Mouse (Mus musculus): ENCODE results near the gene 5830473C10Rik.

The 5830473C10Rik gene

DNA sequence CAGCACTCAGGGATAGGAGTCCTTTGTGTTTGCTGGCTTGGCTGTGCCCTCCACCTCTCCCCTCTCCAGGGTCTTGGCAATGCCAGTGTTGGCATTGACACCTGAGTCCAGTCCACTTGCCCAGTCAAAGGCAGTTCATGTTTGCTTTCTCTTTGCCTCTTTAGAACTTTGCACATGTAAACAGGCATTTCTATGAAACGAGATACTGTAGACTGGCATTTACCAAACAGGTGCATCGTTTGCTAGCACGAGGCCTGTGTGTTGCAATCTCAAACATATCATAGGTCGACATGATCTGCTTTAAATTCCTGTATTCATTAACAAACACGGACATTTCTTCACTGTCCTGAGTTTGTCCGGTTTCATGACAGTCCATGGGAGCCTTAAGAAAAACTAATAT is at the start of gene 5830473C10Rik:
Gene 5830473C10Rik, plus strand, starts transcription at position 365 of the 400 bp plus-strand sequence.
- DNase-seq (ENCODE audit: low spot score in 2 of 2): no peak

DNA sequence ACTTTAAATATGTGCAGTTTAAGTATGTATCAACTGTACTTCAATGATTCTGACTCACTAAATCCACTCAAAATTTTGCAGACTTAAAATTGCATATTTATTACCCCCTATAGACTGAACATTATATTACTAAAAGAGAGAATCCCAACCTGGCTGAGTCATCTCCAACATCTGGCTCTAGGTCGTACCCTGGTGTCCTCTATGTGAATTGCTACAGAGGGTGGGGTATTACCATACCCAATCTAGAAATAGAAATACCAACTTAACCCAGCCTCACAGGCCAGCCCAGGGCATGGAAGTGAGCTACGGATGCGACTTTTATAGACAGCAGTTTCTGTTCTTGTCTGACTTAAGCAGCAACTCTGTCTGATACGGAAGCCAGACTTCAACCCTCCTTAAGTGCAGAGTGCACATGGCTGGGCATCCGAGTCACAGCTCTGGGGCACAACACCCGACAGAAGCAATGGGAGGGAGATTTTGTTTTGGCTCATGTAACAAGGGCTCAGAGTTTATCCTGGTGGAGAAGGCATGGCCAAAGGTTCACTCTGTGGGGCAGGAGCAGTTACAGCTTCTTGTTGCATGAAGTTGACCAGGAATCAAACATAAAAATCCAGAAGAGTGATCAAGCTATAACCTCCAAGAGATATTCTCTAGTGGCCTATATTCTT is 48.5 kb upstream of the 5830473C10Rik start:
- DNase-seq (ENCODE audit: low spot score in 2 of 2): no peak

DNA sequence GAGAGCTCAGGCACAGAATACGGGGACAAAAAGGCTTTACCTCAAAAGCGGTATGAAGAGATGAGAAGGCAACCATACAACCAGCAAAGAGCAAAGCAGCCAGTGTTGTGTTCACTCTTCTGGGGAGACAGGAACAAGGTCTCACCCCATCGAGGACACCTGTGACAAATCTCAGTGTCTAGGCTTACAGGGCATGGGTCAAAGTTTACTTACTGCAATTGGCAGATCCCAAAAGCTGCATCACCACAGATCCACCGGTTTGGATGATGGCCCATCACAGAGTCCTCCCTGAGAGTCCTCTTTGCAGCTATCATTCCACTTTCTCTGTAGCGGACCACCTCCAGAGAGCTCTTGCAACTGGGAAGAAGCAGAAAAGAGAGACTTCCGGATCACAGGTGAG is 45.3 kb upstream of the 5830473C10Rik start:
- DNase-seq (ENCODE audit: low spot score in 2 of 2): no peak

DNA sequence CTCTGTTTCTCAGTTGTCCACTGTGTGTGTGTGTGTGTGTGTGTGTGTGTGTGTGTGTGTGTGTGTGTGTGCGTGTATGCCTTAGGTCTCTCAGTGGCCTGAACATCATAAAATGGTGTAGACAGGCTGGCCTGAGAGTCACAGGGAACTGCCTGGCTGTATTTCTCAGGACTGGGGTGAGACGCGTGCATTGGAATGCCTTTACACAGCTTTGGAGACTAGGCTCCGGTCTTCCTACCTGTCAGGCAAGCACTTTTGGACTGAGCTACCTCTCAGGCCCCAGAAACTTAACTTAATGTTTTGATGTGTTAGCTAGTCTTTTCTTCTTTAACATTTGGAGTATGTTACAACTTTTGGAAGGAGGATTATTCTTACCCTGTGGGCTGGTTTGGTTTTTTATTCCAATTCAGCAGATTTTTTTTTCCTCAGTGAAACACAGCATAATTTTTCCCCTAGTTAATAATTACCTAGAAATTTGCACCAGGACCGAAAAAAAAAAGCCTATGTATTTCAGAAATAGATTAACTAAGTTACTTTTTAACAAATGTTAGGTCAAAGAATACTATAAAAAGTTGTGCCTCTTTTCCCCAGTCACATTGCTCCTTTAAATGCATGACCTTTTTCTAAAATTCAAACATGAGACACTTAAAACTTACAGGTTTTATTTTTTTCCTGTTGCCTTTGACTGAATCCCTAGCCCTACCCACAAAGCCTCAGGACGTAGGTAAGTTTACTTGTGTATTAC is 42.4 kb upstream of the 5830473C10Rik start, which contains the start of gene Afm:
Gene Afm, plus strand, starts transcription at position 577 of the 745 bp plus-strand sequence.
- DNase-seq (ENCODE audit: low spot score in 2 of 2): no peak

DNA sequence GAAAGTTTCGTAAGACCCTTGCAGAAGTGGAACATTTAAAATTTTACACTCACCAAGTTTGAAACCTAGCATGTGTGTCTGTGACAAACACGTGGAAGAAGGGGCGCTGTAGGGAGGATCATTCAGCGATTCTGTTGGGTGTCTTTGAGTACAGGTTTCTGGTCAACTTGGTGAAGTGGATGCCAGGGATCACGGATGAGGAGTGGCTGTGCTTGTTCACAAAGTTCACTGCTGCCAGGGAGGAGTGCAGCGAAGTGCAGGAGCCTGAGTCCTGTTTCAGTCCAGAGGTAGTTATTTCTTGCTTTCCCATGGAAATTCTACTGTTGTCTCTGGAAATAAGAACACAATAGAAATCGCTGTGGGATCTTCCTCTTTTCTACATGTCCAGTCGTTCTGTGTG is 9.7 kb upstream of the 5830473C10Rik start:
- no peak for DNase-seq (ENCODE audit: low spot score in 2 of 2)

DNA sequence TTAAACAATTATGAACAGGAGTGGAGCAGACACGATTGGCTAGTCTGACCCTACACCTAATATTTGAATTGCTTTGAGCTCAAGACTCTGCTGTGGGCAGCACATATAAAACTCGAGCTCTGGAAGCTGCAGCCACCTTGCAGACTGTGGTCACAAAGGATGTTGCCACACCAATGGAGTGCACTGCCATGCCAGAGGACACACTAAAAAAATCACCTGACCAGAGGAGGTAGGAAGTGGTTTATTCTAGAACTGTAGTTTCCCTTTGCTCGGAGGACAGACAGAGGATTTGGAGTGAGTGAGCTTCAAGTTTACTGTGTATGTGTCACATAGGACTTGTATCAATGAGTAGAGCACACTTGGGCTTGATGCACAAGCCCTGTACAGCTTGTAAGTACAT is 4.9 kb upstream of the 5830473C10Rik start:
- DNase-seq (ENCODE audit: low spot score in 2 of 2): no peak

DNA sequence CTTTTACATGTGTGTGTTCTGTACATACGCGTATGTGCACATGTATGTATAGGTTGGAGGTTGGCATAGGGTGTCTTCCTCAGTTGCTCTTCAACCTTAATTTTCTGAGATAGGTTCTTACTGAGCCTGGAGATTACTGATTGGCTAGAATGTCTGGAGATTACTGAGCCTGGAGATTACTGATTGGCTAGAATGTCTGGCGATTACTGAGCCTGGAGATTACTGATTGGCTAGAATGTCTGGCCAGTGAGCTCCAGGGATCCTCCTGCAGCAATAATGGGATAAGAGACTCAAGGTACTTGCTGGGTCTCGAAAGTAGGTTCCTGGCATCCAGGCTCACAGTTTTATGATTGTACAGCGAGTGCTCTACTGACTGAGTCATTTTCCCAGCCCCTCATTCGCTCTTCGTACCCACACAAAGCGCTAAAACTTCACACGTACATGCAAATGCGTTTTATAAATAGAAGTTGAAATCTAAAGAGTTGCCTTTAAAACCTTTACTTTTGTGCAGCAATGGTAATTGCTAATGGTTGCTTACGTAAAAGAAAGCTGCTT is 891 bp downstream of the 5830473C10Rik start:
- DNase-seq (ENCODE audit: low spot score in 2 of 2): no peak

DNA sequence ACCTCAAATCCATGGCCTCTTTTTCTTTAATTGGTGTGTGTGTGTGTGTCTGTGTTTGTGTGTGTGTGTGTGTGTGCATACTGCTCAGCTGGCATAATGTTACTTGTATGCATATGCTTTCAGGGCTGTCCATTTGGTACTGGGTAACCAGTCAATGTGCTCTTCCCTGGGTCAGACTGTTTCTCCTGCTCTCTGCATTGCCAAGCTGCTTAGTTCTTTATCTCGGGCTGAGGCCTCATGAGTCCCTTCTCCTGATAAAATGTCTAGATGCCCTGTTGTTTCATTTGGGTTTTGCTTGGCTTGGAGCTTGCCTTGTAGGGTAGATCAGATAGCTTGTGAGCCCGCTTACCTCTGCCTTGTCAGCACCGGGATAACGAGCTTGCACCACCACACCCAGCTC is 2.0 kb downstream of the 5830473C10Rik start:
- no peak for DNase-seq (ENCODE audit: low spot score in 2 of 2)

DNA sequence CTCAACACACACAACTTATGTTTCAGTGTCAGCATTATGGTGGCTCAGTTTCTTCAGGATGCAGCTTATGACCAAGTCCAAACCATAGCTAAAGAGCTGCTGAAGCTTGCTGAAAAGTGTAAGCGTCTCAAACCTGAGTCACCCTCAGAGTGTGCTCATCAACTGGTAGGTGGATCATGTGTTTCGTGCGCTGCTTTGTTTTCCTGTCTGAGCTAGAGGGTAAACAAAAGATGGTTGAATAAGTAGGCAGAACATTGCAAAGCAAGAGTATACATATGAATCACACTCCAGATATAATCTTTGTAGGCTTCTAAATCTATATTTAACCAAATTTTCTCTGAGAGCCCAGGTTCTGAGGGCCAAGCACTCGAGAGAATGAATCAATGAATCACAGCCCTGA is 3.3 kb downstream of the 5830473C10Rik start:
- no peak for DNase-seq (ENCODE audit: low spot score in 2 of 2)

DNA sequence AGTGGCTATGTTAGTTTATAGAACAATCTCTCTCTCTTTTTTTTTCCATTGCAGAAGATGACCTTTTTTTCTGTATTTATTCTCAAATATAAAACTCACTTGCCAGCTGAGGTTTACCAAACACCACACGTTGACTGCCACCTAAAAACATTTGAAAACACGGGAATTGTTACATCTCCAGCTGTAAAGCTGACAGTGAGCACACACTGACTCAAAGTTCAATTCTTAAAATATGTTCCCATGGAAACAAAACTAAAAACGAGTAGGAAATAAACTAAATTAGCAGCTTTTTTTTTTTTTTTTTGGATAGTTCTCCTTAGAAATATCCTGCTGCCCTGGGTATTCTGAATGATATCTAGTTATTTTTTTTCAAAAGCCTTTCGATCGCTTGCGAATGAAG is 4.3 kb downstream of the 5830473C10Rik start:
- no peak for DNase-seq (ENCODE audit: low spot score in 2 of 2)

DNA sequence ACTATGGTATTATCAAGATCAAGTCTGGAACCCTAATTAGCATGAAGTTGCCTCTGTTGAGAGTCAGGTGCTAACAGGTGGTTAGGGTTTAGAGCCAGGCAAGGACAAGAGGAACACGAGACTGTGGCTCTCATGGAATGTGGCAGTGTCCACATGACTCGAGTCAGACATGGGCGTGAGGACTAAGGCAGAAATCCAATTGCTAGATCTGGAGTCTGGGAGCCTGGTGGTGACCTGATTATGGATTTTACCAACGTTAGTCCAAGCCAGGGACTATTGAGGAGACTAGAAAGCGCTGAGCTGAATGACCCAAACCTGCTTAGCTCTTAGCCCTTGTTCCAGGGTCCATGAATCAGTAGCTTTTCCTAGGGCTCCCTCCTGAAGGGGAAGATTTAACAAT is 6.9 kb downstream of the 5830473C10Rik start:
- no peak for DNase-seq (ENCODE audit: low spot score in 2 of 2)

DNA sequence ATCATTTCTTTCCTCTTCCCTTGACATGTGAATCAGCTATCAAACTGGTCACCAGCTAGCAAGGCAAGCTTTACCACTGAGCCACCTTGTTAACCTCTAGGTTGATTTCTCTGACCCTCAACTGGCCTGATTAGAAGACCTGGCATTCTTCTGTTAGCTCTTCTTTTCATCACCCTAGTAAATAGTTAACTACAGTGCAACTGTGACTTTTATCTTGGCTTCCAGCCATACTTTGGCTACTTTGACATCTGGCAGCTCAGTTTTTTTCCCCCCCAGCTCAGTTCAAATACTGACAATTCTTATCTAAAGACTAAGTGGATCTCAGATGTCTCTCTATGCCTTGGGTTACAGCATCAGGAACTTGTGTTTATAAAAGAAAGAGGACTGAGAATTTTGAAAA is 7.4 kb downstream of the 5830473C10Rik start:
- DNase-seq (ENCODE audit: low spot score in 2 of 2): no peak

DNA sequence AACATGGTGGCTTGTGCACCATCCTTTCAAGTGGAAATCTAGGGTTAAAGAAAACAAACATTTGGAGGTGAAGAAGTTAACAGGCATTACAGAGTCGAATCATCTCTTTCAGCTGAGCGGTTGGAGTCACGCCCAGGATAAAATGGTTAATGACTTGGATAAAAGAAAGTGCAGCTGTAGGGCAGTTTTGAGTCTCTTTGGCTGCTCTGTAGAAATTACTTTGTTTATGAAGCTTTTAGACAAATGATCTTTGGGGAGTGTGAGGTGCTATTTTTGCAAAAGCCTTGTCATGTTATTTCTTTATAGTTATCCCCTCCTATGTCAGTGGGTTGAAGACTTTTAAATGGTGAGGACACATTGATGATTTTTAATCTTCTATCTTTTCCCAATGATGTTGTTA is 10.3 kb downstream of the 5830473C10Rik start:
- no peak for DNase-seq (ENCODE audit: low spot score in 2 of 2)

DNA sequence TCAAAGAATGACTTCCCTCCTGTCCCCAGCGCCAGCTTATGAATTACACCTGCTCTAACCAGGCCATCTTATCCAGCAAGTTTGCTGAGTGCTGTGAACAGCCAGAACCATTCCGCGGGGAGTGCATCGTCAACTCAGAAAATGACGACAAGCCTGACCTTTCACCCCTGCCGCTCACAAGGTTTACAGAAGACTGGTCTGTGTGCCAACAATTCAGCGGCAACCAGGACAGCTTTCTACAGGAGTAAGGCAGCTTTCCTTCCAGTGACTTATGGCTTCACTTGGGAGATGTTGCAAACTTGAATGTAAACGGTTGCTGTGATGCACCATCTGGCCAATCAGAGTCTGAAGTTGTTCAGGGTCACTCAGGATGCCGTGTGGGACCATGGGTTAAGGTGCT is 16.8 kb downstream of the 5830473C10Rik start:
- no peak for DNase-seq (ENCODE audit: low spot score in 2 of 2)

DNA sequence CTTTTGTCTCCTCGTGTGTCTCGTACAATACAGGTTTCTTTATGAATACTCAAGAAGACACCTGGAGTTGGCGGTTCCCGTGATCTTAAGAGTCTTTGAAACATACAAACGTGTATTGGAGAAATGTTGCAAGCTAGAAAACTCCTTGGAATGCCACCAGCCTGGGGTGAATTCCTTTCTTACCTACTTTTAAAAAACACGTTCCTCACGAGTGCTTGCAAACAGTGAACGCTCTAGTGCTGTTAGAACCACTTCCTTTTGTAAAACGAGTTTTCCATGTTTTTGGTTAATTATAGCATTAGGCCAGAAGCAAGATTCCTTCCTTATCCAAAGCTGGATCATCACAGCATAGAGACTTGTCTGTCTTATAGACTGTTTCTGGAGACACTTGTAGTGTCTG is 18.6 kb downstream of the 5830473C10Rik start:
- no peak for DNase-seq (ENCODE audit: low spot score in 2 of 2)

DNA sequence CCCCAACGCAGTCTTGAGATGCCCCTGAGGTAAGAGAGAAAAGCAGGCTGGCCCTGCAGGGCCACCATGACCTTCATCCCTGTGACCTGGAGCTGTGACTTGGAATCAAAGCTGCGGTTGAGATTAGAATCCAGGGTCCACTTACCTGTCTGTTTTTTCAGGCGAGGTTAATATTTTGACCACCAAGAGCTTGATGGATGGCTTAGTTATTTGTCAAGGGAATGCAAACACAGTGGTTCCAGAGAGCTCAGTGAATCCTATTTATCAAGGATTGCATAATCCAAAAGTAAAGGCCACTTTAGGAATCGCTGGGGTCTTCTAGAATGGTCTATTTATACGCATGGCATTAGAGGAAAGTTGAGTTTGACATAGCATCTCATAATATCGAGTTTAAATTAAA is 21.3 kb downstream of the 5830473C10Rik start:
- no peak for DNase-seq (ENCODE audit: low spot score in 2 of 2)

DNA sequence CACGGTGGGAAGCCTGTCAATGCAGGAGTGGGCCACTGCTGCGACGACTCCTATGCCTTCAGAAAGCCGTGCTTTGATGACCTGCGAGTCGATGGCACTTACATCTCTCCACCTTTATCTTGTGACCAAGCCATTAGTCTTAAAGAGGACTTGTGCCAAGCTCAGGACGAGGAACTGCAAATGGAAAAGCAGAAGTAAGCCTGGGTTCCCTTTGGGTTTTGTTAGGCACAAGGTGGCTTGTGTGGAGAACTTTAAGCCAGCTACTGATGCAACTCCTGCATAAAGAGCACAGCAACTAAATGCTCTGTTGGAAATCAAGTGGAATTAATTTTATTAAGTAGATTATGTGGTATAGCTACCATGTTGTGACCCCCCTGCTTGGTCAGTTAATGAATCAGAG is 23.9 kb downstream of the 5830473C10Rik start:
- DNase-seq (ENCODE audit: low spot score in 2 of 2): no peak

DNA sequence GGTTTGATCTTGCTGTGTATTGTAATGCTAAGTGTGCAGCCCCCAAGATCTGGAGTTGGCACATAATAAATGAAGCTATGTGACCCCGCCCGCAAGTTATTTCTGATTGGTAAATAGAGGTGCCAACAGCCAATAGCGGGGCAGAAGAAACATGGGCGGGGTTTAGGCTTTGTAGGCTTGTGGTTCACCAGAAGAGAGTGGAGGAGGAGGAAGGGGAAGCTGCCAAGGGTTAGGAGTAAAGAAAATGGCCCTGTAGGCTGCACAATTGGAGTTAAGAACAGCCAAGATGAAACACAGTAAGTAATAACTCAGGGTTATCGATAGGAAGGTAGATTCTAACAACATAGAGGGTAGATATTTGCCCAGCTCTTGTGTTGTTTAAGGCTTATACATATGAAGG is 25.6 kb downstream of the 5830473C10Rik start:
- no peak for DNase-seq (ENCODE audit: low spot score in 2 of 2)

DNA sequence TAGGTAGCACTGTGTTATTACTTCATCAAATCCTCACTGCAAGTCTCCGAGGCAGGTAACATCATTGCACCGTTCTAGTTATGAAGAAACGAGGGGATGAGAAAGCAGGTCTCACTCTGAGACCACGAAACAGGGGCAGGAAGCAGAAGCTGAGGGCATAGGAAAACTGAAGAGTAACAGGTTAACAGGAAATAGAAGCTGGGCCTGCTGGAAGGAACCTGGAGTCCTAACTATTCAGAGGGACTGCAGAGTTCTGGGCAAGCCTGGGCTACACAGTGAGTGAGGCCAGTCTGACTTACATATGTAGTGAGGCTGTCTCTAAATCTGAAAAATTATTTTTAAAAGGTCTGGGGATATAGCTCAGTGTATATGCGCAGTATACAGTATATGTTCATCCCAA is 27.2 kb downstream of the 5830473C10Rik start:
- DNase-seq (ENCODE audit: low spot score in 2 of 2): no peak

DNA sequence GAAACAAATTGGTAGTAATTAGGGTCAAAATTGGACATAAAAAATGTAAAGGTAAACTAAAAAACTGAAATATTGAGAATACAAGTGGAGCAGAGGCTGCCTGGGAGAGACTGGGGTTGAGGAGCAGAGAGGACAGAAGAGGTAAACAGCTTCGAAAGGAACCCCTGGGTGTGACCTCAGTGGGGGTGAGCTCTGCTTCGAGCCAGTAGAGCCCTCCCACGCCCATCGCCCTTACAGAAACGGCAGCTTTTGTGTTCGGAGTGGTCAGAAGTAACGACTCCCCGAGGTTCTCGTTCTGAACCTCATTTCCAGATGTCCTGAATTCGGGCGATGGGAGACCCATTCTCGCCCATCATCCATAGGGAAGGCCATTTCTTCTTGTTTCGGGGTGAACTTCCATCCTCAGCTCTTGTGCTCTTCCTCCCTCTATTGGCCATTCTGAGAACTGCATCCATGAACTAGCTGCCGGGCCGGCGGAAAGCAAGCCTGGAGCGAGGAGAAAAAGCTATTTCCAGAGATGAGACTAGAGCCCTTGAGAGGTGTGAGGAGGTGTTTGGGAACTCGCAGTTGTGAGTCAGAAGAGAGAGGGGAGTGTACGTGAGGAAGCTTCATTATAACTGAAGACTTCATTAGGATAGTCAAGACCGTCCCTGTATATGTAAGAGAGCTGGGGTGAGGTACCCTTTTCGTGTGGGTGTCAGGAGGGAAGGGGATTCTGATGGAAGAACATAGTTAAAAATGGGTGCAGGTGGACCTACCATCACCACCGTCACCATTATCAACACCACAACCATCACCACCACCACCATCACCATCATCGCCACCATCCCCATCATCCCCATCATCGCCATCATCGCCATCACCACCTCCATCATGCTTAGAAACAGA is 28.0 kb downstream of the 5830473C10Rik start:
- DNase-seq (ENCODE audit: low spot score in 2 of 2): peak; percentile 20 to 59

DNA sequence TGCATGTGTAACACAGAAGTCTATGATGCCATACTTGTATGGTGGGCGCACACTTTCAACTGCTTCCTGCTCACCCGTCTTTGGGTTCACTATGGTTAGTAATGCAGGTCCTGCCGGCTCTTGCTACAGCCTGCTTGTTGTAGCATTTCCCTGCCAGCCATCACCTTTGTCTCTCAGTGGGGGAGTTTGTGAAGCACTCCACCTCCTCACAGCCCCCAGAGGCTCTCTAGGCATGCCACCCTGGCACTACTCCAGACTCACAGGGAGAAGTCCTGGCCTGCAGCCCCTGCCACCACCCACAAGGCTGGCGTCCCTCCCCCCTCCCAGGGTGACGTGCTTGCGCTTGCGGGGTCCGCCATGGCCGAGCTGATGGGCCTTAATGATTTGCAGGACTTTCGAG is 29.8 kb downstream of the 5830473C10Rik start:
- no peak for DNase-seq (ENCODE audit: low spot score in 2 of 2)

DNA sequence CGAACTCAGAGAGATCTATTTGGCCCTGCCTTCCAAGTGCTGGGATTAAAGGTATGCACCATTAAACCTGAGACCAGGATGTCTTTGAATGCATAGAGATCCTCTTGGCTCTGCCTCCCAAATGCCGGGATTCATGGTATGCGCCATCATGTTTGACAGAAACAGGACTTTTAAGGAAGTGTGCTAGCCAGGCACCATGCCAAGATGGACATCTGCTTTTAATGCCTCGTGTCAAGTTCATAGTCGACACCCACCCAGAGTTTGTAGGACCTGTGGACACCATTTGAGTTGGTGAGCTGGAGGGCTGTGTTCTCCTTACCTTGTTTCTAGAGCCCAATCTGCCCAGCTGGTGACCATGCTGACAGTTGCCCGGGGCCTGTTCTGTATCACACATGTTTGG is 31.0 kb downstream of the 5830473C10Rik start:
- DNase-seq (ENCODE audit: low spot score in 2 of 2): no peak
